Mouse (Mus musculus): Measurements from ENCODE around the gene Tpst2. TPM values are rescaled to one million over a fixed set of nuclear protein-coding genes. Genes with fewer than 3 reads are reported as not detected.
A peak's percentile ranks its signal among the peaks of the same experiment; 100 is the strongest.

Gene Tpst2
- polyA plus RNA-seq, 1 experiment = 37.6 TPM

GRCm38 (mm10) chr5:112237866-112238570 is 38.5 kb upstream of the Tpst2 start:
- 67% methylated on average over 9 of the region's 9 CpGs for WGBS
- no peak for DNase-seq
- Histone ChIP-seq H3K4me1 (ENCODE audit: control insufficient read depth, insufficient read depth, low read length) (0 out of 2 replicates have a peak, but pooled peaks cover 2% of the 10 kb centered on the region), H3K27ac (ENCODE audit: insufficient read depth, low read depth, low read length) (no peak overlapping the region), H3K4me3 (ENCODE audit: insufficient read depth, low read depth, low read length) (no peak overlapping the region), H3K36me3 (ENCODE audit: control insufficient read depth, insufficient read depth, low read length) (no peaks in the 10 kb centered on the region), H3K27me3 (replicated peaks; ENCODE audit: control insufficient read depth, insufficient read depth, low read length) (no peaks in the 10 kb centered on the region)
- TF ChIP-seq POLR2A (IDR thresholded peaks at IDR 0.05; ENCODE audit: low read depth, low read length) (no peak), CTCF (conservative IDR thresholded peaks at IDR 0.05; ENCODE audit: insufficient read depth, insufficient read length, low read depth, low read length) (no peak)

GRCm38 (mm10) chr5:112238781-112239482 is 37.6 kb upstream of the Tpst2 start:
- no peaks in the 10 kb centered on the region for H3K27me3 ChIP-seq (replicated peaks; ENCODE audit: control insufficient read depth, insufficient read depth, low read length)
- no peak overlapping the region for H3K4me3 ChIP-seq (ENCODE audit: insufficient read depth, low read depth, low read length)
- no peak for DNase-seq
- no peak overlapping the region for H3K27ac ChIP-seq (ENCODE audit: insufficient read depth, low read depth, low read length)
- 0 out of 2 replicates have a peak, but pooled peaks cover 5% of the 10 kb centered on the region for H3K4me1 ChIP-seq (ENCODE audit: control insufficient read depth, insufficient read depth, low read length)
- WGBS = 80% methylated on average over 3 of the region's 3 CpGs
- TF ChIP-seq POLR2A (IDR thresholded peaks at IDR 0.05; ENCODE audit: low read depth, low read length) (no peak), CTCF (conservative IDR thresholded peaks at IDR 0.05; ENCODE audit: insufficient read depth, insufficient read length, low read depth, low read length) (no peak)
- no peaks in the 10 kb centered on the region for H3K36me3 ChIP-seq (ENCODE audit: control insufficient read depth, insufficient read depth, low read length)

- Histone ChIP-seq H3K36me3 (ENCODE audit: control insufficient read depth, insufficient read depth, low read length) (no peaks in the 10 kb centered on the region), H3K27me3 (replicated peaks; ENCODE audit: control insufficient read depth, insufficient read depth, low read length) (no peaks in the 10 kb centered on the region), H3K4me3 (ENCODE audit: insufficient read depth, low read depth, low read length) (no peak overlapping the region), H3K27ac (ENCODE audit: insufficient read depth, low read depth, low read length) (no peak overlapping the region), H3K4me1 (ENCODE audit: control insufficient read depth, insufficient read depth, low read length) (0 out of 2 replicates have a peak, but pooled peaks cover 5% of the 10 kb centered on the region)
- peak; percentile 86 for DNase-seq
- TF ChIP-seq CTCF (conservative IDR thresholded peaks at IDR 0.05; ENCODE audit: insufficient read depth, insufficient read length, low read depth, low read length) (peak; percentile 93), POLR2A (IDR thresholded peaks at IDR 0.05; ENCODE audit: low read depth, low read length) (no peak)
- WGBS = 3% methylated on average over 10 of the region's 10 CpGs
Measured at GRCm38 (mm10) chr5:112240761-112241160, 35.7 kb upstream of the Tpst2 start.

- Histone ChIP-seq H3K4me1 (ENCODE audit: control insufficient read depth, insufficient read depth, low read length) (0 out of 2 replicates have a peak, but pooled peaks cover 5% of the 10 kb centered on the region), H3K27me3 (replicated peaks; ENCODE audit: control insufficient read depth, insufficient read depth, low read length) (no peaks in the 10 kb centered on the region), H3K4me3 (ENCODE audit: insufficient read depth, low read depth, low read length) (no peak overlapping the region), H3K36me3 (ENCODE audit: control insufficient read depth, insufficient read depth, low read length) (no peaks in the 10 kb centered on the region), H3K27ac (ENCODE audit: insufficient read depth, low read depth, low read length) (no peak overlapping the region)
- TF ChIP-seq CTCF (conservative IDR thresholded peaks at IDR 0.05; ENCODE audit: insufficient read depth, insufficient read length, low read depth, low read length) (no peak), POLR2A (IDR thresholded peaks at IDR 0.05; ENCODE audit: low read depth, low read length) (no peak)
- 61% methylated on average over 2 of the region's 2 CpGs for WGBS
- DNase-seq = no peak
Measured at GRCm38 (mm10) chr5:112241849-112242248, 34.6 kb upstream of the Tpst2 start.

GRCm38 (mm10) chr5:112242361-112242778 is 34.1 kb upstream of the Tpst2 start:
- peak; percentile 88 for DNase-seq
- H3K36me3 ChIP-seq (ENCODE audit: control insufficient read depth, insufficient read depth, low read length) = no peaks in the 10 kb centered on the region
- 37% methylated on average over 5 of the region's 5 CpGs for WGBS
- TF ChIP-seq CTCF (conservative IDR thresholded peaks at IDR 0.05; ENCODE audit: insufficient read depth, insufficient read length, low read depth, low read length) (no peak), POLR2A (IDR thresholded peaks at IDR 0.05; ENCODE audit: low read depth, low read length) (no peak)
- H3K27ac ChIP-seq (ENCODE audit: insufficient read depth, low read depth, low read length) = peak overlapping the region; percentile 53; the same call in 1 of the 2 replicates
- H3K4me1 ChIP-seq (ENCODE audit: control insufficient read depth, insufficient read depth, low read length) = 0 out of 2 replicates have a peak, but pooled peaks cover 5% of the 10 kb centered on the region
- H3K27me3 ChIP-seq (replicated peaks; ENCODE audit: control insufficient read depth, insufficient read depth, low read length) = no peaks in the 10 kb centered on the region
- no peak overlapping the region for H3K4me3 ChIP-seq (ENCODE audit: insufficient read depth, low read depth, low read length)

- peak overlapping the region; percentile 53; the same call in 1 of the 2 replicates for H3K27ac ChIP-seq (ENCODE audit: insufficient read depth, low read depth, low read length)
Measured at GRCm38 (mm10) chr5:112243041-112243440, 33.5 kb upstream of the Tpst2 start.

More at GRCm38 (mm10) chr5:112243041-112243440, 33.5 kb upstream of the Tpst2 start:
- 38% methylated on average over 5 of the region's 5 CpGs for WGBS
- peak; percentile 43 for DNase-seq
- Histone ChIP-seq H3K36me3 (ENCODE audit: control insufficient read depth, insufficient read depth, low read length) (no peaks in the 10 kb centered on the region), H3K4me1 (ENCODE audit: control insufficient read depth, insufficient read depth, low read length) (0 out of 2 replicates have a peak, but pooled peaks cover 5% of the 10 kb centered on the region), H3K27me3 (replicated peaks; ENCODE audit: control insufficient read depth, insufficient read depth, low read length) (no peaks in the 10 kb centered on the region), H3K4me3 (ENCODE audit: insufficient read depth, low read depth, low read length) (no peak overlapping the region)
- no peak for TF ChIP-seq CTCF (conservative IDR thresholded peaks at IDR 0.05; ENCODE audit: insufficient read depth, insufficient read length, low read depth, low read length)
- TF ChIP-seq POLR2A (IDR thresholded peaks at IDR 0.05; ENCODE audit: low read depth, low read length) = no peak

Measured in kidney, adult 2 months (tissue).